Mouse (Mus musculus): ENCODE results near the gene Gm20716.

Gm20716 gene

DNA sequence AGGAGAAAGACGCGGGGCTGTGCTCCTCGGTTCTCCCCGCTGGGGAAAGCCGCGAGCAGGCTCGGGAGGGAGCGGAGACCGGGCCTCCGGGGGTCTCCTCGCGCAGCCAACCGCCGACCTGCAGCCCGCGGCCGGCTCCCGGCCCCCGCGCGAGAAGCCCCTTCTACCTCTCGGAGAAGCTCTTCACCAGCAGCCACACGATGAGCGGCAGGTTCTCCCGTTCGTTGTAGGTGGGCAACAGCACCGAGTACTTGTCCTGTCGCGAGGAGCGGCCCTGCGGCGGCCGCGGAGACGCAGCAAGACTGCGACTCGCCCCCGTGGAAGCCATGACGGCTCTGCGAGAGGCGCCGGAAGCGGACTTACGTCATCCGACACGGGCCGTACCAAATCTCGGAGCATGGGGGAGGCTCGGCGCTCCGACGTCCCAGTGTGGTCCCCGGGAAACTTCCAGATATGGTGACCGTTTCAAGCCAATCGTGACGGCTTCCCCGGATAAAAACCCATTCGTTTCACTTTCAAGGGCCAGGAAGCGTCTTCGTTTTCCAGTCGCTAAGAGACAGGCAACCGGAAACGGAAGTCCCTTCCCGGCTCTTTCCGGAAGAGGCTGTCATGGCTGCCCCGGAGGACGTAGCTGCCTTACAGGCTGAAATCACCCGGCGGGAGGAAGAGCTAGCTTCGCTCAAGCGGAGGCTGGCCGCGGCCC lies at the start of gene Gm20716, which contains the start of the genes Dpm1 and Mocs3:
Gene Gm20716, minus strand, starts transcription at position 339 of the 703 bp plus-strand sequence.
Gene Dpm1, minus strand, starts transcription at position 566 of the 703 bp plus-strand sequence.
Gene Mocs3, plus strand, starts transcription at position 597 of the 703 bp plus-strand sequence.
- DNase-seq = peak; percentile 81

DNA sequence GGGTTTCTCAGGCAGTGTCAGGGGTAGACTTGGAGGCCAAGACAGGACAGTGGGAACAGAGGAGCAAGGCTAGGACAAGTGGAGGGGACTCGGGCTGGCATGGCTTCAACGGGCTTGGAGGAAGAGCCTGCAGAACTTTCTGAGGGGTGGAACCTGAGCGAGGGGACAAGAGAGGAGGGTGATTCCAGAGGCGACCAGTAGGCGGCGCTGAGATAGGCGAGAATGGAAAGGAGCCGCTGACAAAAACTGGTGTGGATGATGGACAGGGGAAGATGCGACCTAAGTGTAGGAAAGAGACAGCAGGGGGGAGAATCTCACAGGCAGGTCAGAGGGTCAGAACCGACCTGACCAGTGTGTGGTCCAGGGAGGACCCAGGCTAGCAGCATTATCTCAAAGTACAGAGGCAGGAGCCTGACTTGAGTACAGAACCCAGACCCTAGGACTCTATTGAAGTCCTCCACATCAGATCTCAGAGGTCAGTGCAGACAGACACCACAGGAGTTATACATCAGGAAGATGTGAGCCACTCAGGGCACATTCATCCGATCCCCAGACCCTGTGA lies 44.3 kb upstream of the Gm20716 start:
- DNase-seq = peak; percentile 63

DNA sequence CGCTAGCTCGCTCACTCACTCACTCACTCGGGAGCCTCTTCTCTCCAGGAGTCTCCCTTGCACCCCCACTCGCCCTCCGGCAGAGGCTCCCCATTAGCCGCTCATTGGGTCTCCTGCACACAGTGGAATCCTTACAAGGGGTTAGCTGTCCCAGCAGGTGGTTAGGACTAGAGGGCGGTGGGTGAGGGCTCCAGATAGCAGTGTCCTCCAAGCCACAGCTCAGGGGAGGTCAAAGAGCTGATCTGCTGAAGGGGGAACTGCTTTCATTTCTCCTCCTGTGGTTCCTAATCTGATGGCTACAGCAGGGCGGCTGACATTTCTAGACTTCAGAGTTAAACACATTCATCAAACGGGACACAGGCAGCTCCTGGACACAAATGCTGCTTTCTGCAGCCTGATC lies 43.2 kb upstream of the Gm20716 start:
- DNase-seq = no peak

- DNase-seq = peak; percentile 45
Measured at GRCm38 (mm10) chr2:168268033-168268432, 37.9 kb upstream of the Gm20716 start.

GRCm38 (mm10) chr2:168260900-168261299 lies 30.7 kb upstream of the Gm20716 start:
- no peak for DNase-seq

GRCm38 (mm10) chr2:168260124-168260523 lies 30.0 kb upstream of the Gm20716 start:
- no peak for DNase-seq

- DNase-seq = no peak
Measured at GRCm38 (mm10) chr2:168259046-168259445, 28.9 kb upstream of the Gm20716 start.

DNA sequence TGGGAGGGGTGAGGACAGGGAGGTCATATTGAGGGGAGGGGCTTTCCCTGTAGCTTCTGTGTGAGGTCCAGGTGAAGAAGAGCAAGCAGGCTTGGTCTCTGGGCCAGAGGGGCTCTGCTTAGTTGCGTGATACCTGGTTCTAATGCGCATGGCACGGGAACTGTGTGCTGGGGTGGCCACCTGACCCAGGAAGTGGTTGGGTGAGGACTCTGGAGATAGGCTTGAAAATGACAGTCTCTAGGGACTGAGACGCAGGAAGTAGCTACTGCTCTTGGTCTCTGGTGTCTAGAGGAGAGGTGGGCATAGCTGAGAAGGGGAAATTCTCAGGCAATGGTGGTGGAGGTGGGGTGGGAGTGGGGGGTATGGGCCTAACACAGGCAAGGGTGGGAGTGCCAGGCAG lies 27.0 kb upstream of the Gm20716 start:
- no peak for DNase-seq

- no peak for DNase-seq
Measured at GRCm38 (mm10) chr2:168256506-168256905, 26.3 kb upstream of the Gm20716 start.

- DNase-seq = no peak
Measured at GRCm38 (mm10) chr2:168253822-168254221, 23.7 kb upstream of the Gm20716 start.

- peak; percentile 45 for DNase-seq
Measured at GRCm38 (mm10) chr2:168252639-168253292, 22.6 kb upstream of the Gm20716 start.

GRCm38 (mm10) chr2:168250270-168250669 lies 20.1 kb upstream of the Gm20716 start:
- peak; percentile 77 for DNase-seq

DNA sequence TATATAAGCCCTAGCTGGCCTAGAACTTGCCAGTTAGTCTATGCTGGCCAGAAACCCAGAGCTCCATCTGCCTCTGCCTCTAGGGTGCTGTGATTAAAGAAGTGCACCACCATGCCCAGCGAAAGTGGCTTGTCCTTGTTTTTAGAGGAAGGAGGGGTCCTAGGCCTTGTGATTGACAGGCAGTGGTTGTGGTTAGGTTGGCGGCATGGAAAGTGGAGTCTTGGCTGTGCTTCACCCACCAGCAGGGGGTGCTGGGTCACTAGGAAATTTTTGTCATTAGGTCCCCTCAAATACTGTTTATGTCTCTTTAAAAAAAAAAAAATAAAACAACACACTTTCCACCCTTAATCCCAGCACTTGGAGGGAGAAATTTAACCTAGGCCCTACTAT lies 18.7 kb upstream of the Gm20716 start:
- peak; percentile 39 for DNase-seq

DNA sequence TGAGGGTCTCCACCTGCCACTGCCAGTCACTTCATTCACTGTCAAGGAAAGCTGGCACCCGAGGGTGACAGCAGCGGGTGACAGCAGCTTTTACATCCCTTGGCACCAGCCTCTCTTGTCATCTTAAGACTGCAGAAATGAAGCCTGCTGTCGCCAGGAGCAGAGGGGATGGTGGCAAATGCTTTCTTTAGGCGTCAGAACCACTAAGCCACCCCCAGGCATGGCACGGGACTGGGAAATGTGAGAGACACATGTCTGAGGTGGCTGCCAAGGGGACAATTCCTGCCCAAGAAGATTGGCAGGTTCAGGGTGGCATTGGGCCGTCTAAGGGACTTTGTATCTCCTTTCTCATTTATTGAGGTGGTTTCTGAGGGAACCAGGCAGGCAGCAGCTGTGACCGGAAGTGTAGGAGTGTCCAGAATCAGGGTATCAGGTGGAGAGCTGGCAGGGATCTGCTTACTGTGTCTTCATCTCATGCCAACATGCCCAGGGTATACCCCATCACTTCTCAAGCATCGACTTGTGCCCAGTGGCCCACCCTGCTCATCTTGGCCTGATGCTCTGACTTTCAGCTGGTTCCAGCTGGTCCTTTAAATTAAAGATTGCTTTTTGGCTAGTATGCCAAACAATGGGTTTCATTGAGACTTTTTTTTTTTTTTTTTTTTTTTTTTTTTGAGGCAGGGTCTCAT lies 18.1 kb upstream of the Gm20716 start:
- no peak for DNase-seq

DNA sequence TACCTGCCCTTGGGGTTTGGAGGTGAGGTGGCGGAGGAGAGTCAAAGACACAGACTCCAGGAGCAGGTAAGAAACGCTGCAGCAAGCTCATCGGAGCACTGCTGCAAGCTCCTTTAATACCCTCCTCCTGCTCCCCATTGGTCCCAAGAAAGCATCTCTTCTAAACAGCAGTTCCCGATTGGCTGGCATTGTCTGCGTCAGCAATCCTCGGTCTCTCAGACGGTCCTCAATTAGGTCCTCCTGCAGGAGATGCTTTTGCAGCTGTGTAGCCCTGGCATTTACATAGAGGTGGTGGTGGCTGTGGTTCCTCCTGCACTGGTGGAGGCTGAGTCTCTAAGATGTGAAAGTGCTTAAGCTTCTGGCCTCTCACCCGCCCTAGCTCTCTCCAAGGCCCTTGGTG lies 15.4 kb upstream of the Gm20716 start:
- DNase-seq = no peak

- no peak for DNase-seq
Measured at GRCm38 (mm10) chr2:168243278-168243677, 13.1 kb upstream of the Gm20716 start.

DNA sequence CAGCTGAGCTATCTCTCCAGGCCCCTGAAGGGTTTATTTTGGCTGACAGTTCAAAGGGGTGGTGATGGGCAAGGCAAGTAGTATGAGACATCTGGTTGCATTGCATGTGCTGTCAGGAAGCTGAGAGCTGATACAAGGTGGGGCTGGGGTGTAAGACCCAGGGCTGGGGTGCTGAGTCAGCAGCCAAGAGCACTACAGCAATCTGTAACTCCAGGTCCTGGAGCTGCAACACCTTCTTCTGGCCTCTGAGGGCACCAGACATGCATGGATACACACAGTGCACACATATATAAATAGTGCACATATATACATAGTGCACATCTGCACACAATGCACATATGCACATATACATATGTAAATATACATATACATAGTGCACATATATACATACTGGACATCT lies 12.7 kb upstream of the Gm20716 start:
- DNase-seq = no peak

GRCm38 (mm10) chr2:168238335-168238734 lies 8.2 kb upstream of the Gm20716 start:
- DNase-seq = no peak

GRCm38 (mm10) chr2:168233286-168233685 lies 3.1 kb upstream of the Gm20716 start:
- DNase-seq = no peak

GRCm38 (mm10) chr2:168231471-168231829 lies 1.3 kb upstream of the Gm20716 start:
- no peak for DNase-seq

DNA sequence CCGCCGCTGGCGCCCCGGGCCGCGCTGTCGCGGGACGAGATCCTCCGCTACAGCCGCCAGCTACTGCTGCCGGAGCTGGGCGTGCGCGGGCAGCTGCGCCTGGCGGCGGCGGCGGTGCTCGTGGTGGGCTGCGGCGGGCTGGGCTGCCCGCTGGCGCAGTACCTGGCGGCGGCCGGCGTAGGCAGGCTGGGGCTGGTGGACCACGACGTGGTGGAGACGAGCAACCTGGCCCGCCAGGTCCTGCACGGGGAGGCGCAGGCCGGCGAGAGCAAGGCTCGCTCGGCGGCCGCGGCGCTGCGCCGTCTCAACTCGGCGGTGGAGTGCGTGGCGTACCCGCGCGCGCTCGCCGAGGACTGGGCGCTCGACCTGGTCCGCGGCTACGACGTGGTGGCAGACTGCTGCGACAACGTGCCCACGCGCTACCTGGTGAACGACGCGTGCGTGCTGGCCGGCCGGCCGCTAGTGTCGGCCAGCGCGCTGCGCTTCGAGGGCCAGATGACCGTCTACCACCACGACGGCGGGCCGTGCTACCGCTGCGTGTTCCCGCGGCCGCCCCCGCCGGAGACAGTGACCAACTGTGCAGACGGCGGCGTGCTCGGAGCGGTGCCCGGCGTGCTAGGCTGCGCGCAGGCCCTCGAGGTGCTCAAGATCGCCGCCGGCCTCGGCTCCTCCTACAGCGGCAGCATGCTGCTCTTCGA lies 758 bp upstream of the Gm20716 start:
- peak; percentile 16 for DNase-seq

DNA sequence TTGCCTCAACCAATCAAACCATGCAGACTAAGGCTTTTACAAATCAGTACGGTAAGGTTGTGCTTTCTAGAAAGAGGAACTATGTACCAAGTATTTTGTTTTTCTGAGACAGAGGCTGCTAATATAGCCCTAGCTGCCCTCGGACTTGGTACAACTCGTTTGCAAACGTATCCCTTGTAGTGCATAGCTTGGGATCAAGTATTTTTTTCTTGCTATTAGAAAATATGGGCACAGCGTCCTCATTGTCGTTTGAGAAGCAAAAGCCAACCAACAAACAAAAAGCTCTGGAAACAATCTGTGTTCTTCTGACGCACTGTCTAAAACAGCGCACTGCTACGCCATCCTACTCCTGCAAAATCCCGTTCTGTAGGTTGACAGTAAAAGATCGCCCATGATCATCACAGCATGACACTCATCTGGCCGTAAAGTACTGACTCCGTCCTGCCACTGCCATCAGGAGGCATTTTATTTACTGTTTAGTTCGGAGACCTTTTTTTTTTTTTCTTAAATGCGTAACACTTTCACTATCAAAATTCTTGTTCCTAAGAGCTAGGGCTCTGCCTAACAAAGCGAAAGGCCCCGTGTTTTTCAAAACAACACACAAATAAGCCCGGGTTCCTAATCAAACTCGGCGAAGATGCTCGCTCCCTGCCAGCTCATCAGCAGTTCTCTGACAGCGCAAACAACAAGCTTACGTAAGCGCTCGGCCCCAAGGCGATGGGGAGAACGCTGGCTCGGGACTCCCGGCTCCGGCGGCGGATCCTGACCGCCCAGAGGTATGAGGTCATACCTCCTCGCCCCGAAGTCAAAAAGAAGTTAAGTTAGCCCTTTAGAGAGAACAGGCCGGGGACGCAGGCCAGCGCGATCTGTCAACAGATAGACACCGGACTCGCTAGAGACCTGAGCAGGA lies 793 bp downstream of the Gm20716 start:
- peak; percentile 62 for DNase-seq
